Mouse (Mus musculus): Measurements from ENCODE around the gene Olfm1. TPM values are rescaled to one million over a fixed set of nuclear protein-coding genes. Genes with fewer than 3 reads are reported as not detected.

The Olfm1 gene
- polyA plus RNA-seq, 1 experiment = 57.5 TPM

GRCm38 (mm10) chr2:28205870-28206421, 13.2 kb downstream of the Olfm1 start:
- no peak for TF ChIP-seq MAX (IDR thresholded peaks at IDR 0.05; ENCODE audit: low read depth)
- no peak for TF ChIP-seq USF1 (IDR thresholded peaks at IDR 0.05; ENCODE audit: low read depth)
- Histone ChIP-seq H3K36me3 (ENCODE audit: control insufficient read depth, insufficient read depth) (no peaks in the 10 kb centered on the region), H3K4me2 (ENCODE audit: low read depth) (peak overlapping the region; percentile 90), H3ac (ENCODE audit: control insufficient read depth, insufficient read length) (peak overlapping the region; percentile 92), H3K79me2 (ENCODE audit: control insufficient read depth, insufficient read depth) (peaks cover 16% of the 10 kb centered on the region), H3K4me3 (peak overlapping the region; percentile 36), H3K27me3 (ENCODE audit: control insufficient read depth, insufficient read depth, insufficient read length) (peaks cover 9% of the 10 kb centered on the region)

GRCm38 (mm10) chr2:28206472-28206871, 13.7 kb downstream of the Olfm1 start:
- Histone ChIP-seq H3K36me3 (ENCODE audit: control insufficient read depth, insufficient read depth) (no peaks in the 10 kb centered on the region), H3K79me2 (ENCODE audit: control insufficient read depth, insufficient read depth) (peaks cover 16% of the 10 kb centered on the region), H3K4me3 (peak overlapping the region; percentile 36), H3ac (ENCODE audit: control insufficient read depth, insufficient read length) (peak overlapping the region; percentile 92), H3K4me2 (ENCODE audit: low read depth) (peak overlapping the region; percentile 90), H3K27me3 (ENCODE audit: control insufficient read depth, insufficient read depth, insufficient read length) (peaks cover 5% of the 10 kb centered on the region)
- TF ChIP-seq POLR2AphosphoS2 (IDR thresholded peaks at IDR 0.05; ENCODE audit: insufficient read length, low read depth) (no peak), MAX (IDR thresholded peaks at IDR 0.05; ENCODE audit: low read depth) (no peak)

GRCm38 (mm10) chr2:28207200-28207750, 14.5 kb downstream of the Olfm1 start:
- Histone ChIP-seq H3ac (ENCODE audit: control insufficient read depth, insufficient read length) (no peak overlapping the region), H3K79me2 (ENCODE audit: control insufficient read depth, insufficient read depth) (peaks cover 16% of the 10 kb centered on the region), H3K36me3 (ENCODE audit: control insufficient read depth, insufficient read depth) (no peaks in the 10 kb centered on the region), H3K4me2 (ENCODE audit: low read depth) (peak overlapping the region; percentile 90), H3K27me3 (ENCODE audit: control insufficient read depth, insufficient read depth, insufficient read length) (no peaks in the 10 kb centered on the region), H3K4me3 (peak overlapping the region; percentile 36)
- no peak for TF ChIP-seq CEBPB (IDR thresholded peaks at IDR 0.05; ENCODE audit: insufficient read depth, poor library complexity, severe bottlenecking)
- no peak for TF ChIP-seq POLR2AphosphoS2 (IDR thresholded peaks at IDR 0.05; ENCODE audit: insufficient read length, low read depth)
- no peak for TF ChIP-seq POLR2A (IDR thresholded peaks at IDR 0.05; ENCODE audit: insufficient read length, low read depth)
- no peak for TF ChIP-seq MYOD1 (IDR thresholded peaks at IDR 0.05; ENCODE audit: control insufficient read depth in 1 of 3, insufficient read length in 2 of 3, low read depth in 2 of 3)
- no peak for TF ChIP-seq MYOG (IDR thresholded peaks at IDR 0.05; ENCODE audit: control insufficient read depth in 1 of 3, insufficient read depth in 1 of 3, insufficient read length in 2 of 3, low read depth in 2 of 3)
- TF ChIP-seq SRF (IDR thresholded peaks at IDR 0.05; ENCODE audit: control insufficient read depth, insufficient read length, low read depth) = no peak
- no peak for TF ChIP-seq MAX (IDR thresholded peaks at IDR 0.05; ENCODE audit: low read depth)
- TF ChIP-seq TCF3 (IDR thresholded peaks at IDR 0.05; ENCODE audit: insufficient read length, low read depth) = no peak
- TF ChIP-seq USF1 (IDR thresholded peaks at IDR 0.05; ENCODE audit: low read depth) = no peak
- TF ChIP-seq REST (IDR thresholded peaks at IDR 0.05; ENCODE audit: insufficient read depth, insufficient read length) = no peak
- TF ChIP-seq E2F4 (IDR thresholded peaks at IDR 0.05; ENCODE audit: insufficient read depth) = no peak
- TF ChIP-seq TCF12 (IDR thresholded peaks at IDR 0.05; ENCODE audit: insufficient read depth, poor library complexity, severe bottlenecking) = no peak

GRCm38 (mm10) chr2:28208130-28208745, 15.4 kb downstream of the Olfm1 start:
- no peak overlapping the region for H3K4me2 ChIP-seq (ENCODE audit: low read depth)
- no peak overlapping the region for H3K4me3 ChIP-seq
- H3K27me3 ChIP-seq (ENCODE audit: control insufficient read depth, insufficient read depth, insufficient read length) = no peaks in the 10 kb centered on the region
- H3K36me3 ChIP-seq (ENCODE audit: control insufficient read depth, insufficient read depth) = peaks cover 5% of the 10 kb centered on the region
- H3ac ChIP-seq (ENCODE audit: control insufficient read depth, insufficient read length) = no peak overlapping the region
- peaks cover 16% of the 10 kb centered on the region for H3K79me2 ChIP-seq (ENCODE audit: control insufficient read depth, insufficient read depth)
- TF ChIP-seq TCF12 (IDR thresholded peaks at IDR 0.05; ENCODE audit: insufficient read depth, poor library complexity, severe bottlenecking) (no peak), MYOG (IDR thresholded peaks at IDR 0.05; ENCODE audit: control insufficient read depth in 1 of 3, insufficient read depth in 1 of 3, insufficient read length in 2 of 3, low read depth in 2 of 3) (peak in 1 of 3 experiments; percentile 8)

- H3K4me2 ChIP-seq (ENCODE audit: low read depth) = no peak overlapping the region
- peaks cover 10% of the 10 kb centered on the region for H3K36me3 ChIP-seq (ENCODE audit: control insufficient read depth, insufficient read depth)
- no peak overlapping the region for H3ac ChIP-seq (ENCODE audit: control insufficient read depth, insufficient read length)
- TF ChIP-seq USF1 (IDR thresholded peaks at IDR 0.05; ENCODE audit: low read depth) (no peak), MYOG (IDR thresholded peaks at IDR 0.05; ENCODE audit: control insufficient read depth in 1 of 3, insufficient read depth in 1 of 3, insufficient read length in 2 of 3, low read depth in 2 of 3) (no peak), MAX (IDR thresholded peaks at IDR 0.05; ENCODE audit: low read depth) (no peak), TCF12 (IDR thresholded peaks at IDR 0.05; ENCODE audit: insufficient read depth, poor library complexity, severe bottlenecking) (no peak), CEBPB (IDR thresholded peaks at IDR 0.05; ENCODE audit: insufficient read depth, poor library complexity, severe bottlenecking) (no peak), POLR2AphosphoS2 (IDR thresholded peaks at IDR 0.05; ENCODE audit: insufficient read length, low read depth) (no peak), POLR2A (IDR thresholded peaks at IDR 0.05; ENCODE audit: insufficient read length, low read depth) (no peak), SRF (IDR thresholded peaks at IDR 0.05; ENCODE audit: control insufficient read depth, insufficient read length, low read depth) (no peak), REST (IDR thresholded peaks at IDR 0.05; ENCODE audit: insufficient read depth, insufficient read length) (no peak), E2F4 (IDR thresholded peaks at IDR 0.05; ENCODE audit: insufficient read depth) (no peak), MYOD1 (IDR thresholded peaks at IDR 0.05; ENCODE audit: control insufficient read depth in 1 of 3, insufficient read length in 2 of 3, low read depth in 2 of 3) (no peak), TCF3 (IDR thresholded peaks at IDR 0.05; ENCODE audit: insufficient read length, low read depth) (no peak)
- no peak overlapping the region for H3K4me3 ChIP-seq
- H3K79me2 ChIP-seq (ENCODE audit: control insufficient read depth, insufficient read depth) = peaks cover 16% of the 10 kb centered on the region
- no peaks in the 10 kb centered on the region for H3K27me3 ChIP-seq (ENCODE audit: control insufficient read depth, insufficient read depth, insufficient read length)
These were observed 16.4 kb downstream of the Olfm1 start for GRCm38 (mm10) chr2:28209211-28209610.
